Mouse (Mus musculus) erythroid progenitor cell, adult 5-6 weeks (primary cell): ENCODE measurements around the gene Tpte. TPM values are rescaled to one million over a fixed set of nuclear protein-coding genes. Genes with fewer than 3 reads are reported as not detected.
"Not testable (repeated sequence)": the region's sequence is repeated elsewhere in the genome, so short reads cannot be mapped to it uniquely, and the experiment has no call there.

Experiments used
- ATAC-seq: replicated peaks from 2 replicates; pipeline ENCODE4 v1.8.0; 2016; ENCODE audit warnings: moderate number of reproducible peaks, mild to moderate bottlenecking, moderate TSS enrichment, inconsistent platforms; ENCODE audit not compliant: poor library complexity, low FRiP score, severe bottlenecking
- total RNA-seq, 2 experiments: library from RNA; stranded (forward) in 1 of 2; stranded (reverse) in 1 of 2; fragments of 150-400 nt in 1 of 2; fragments of 186-747, 209-891 nt in 1 of 2; gene quantifications; 2 replicates each; pipeline versions ENCODE4 v1.2.3 to v1.2.4; 2015 to 2017; ENCODE audit warnings: low replicate concordance in 2 of 2

The Tpte gene
- not detected in 2 replicates for total RNA-seq (2015; ENCODE audit: low replicate concordance)
- total RNA-seq (2017; ENCODE audit: low replicate concordance), result not detected in 2 replicates

DNA sequence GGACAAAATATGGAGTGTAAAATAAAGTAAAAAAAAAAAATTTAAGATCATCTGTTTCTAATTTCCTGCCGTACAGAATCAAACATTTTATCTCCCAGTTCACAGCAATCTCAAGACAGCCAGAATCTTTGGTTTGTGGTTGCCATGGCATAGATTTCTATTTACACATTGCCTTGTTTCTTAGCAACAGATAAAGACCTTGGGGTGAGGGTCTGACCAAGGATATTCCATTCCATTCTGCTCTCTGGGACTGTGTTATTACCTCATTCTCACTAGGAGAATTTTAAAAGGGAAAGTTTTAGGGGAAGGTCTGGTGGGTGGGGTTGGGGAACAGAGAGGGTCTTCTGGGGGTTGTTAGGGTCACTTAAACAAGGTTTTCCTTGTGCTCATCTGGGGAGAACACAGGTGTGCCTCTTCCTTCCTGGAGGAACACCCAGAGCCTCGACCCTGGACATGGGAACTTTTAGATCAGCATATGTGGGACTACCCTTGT is at the start of gene Tpte:
TSS of gene Tpte (plus strand) at position 443 of the 493 bp plus-strand sequence.
- no peak for ATAC-seq

DNA sequence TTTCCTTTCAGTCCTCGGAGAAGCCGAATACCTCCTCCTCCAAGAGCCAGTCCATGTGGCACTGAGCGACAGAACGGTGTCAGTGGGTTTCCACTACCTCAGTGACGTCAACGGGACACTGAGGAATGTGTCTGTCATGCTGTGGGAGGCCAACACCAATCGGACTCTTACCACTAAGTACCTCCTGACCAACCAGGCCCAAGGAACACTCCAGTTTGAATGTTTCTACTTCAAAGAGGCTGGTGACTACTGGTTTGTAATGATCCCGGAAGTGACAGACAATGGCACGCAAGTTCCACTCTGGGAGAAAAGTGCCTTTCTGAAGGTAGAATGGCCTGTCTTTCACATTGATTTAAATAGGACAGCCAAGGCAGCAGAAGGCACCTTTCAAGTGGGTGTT is 40.3 kb upstream of the Tpte start:
- no peak for ATAC-seq

DNA sequence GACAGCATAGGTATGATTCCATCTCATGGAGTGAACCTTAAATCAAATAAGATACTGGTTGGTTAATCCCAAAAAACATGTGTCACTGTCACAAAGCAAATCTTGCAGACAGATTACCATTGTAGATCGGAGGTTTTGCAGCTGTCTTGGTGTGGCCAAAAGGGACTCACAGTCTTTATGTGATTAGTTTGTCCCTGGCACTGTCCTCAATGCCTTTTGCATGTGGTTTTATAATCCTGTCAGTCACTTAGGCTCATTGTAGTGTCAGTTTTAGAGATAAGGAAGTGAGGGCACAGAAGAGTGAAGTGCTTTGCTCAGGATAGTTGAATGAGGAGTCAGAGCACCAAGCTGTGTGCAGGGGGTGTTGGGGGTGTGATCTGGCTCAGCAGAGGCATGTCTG is 37.6 kb upstream of the Tpte start:
- ATAC-seq, result no peak

DNA sequence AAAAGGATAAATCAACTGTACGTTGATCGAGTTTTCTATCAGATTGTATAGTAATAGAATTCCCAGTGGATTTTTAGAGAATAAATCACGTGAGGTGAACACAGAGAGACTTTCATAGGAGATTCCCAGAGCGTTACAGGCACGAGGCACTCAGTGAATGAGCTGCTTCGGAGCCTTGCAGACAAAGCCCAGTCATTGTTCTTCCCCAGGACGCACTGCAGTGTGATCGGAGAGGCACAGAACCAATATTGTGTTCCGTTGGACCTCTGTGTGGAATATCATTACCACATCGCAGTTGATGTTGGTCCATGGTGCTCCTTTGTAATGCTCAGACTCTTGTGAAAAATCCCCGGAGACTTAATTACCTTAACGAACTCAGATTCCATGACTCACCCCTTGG is 35.3 kb upstream of the Tpte start:
- no peak for ATAC-seq

DNA sequence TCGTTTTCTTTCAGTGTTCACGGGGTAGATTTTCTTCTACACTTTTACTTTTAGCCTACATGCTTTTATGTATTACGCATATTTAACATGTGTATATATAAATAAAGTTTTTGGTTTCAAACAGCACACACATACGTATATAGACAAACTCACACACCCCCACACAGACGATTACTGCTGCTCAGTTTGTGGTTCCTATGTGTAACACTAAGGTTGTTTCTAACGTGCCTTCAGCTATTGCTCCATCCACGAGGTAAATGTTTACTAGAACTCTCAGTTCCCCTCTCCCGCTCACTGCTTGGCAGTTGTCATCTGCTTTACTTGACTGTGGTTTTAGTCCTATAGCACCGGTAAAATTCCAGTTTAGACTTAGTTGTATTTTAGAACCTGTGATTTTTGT is 34.2 kb upstream of the Tpte start:
- no peak for ATAC-seq

DNA sequence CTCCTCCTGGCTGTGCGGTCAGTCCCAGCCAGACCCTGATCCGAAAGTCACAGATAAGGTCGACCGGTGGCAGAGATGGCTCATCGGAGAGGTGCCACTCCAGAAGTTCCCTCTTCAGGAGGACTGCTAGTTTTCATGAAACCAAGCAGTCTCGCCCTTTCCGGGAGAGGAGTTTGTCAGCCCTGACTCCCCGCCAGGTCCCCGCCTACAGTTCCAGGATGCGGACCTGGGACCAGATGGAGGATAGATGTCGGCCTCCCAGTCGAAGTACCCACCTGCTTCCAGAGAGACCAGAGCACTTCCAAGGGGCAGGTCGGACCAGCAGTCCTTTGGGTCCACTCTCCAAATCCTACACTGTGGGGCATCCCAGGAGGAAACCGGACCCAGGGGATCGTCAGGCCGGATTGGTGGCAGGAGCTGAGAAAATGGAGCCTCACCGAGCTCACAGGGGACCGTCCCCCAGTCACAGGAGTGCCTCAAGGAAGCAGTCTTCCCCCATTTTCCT is 24.2 kb upstream of the Tpte start:
- no peak for ATAC-seq

DNA sequence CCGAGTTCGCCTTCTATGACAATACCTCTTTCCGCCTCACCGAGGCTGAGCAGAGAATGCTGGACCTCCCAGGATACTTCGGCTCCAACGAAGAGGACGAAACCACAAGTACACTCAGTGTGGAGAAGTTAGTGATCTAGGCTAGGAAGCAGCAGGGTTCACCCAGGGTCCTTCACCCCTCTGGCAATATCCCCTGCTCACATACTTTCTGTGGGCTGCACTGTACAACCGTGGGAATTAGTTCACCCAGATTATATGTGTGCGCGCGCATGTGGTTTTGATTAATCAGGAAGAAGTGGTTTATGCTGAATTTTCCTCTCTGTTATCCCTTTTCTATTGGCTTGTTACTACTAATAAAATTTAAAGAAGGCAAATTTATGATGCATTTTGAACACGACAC is 23.7 kb upstream of the Tpte start:
- no peak for ATAC-seq

DNA sequence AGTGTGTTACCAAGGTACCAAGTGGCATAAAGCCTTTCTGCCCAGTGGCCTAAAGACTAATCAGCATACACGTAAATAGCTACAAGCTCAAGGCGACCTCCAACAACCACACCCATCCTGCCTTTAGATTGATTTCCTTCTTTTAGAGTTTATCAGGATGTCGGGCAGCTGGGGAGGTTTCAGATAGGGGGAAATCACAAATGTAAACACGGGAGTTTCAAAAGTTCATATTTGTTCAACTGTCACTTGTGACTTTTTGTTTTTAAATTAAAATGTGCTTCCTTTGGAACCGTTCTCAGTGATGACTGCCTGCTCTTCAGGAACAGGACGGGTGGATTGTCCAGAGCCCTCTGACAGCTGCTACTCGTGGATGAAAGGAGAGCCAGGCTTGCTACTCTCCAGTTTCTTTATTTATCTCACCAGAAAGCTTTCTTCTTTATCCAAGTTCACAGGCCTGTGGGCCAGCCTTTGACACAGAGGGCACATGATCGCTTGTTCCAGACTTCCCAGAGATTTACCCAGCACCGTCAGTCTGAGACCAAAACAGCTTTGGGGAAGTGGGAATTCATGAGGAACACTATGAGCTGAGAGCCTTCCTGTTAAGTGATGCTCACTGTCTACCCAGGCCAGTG is 23.0 kb upstream of the Tpte start:
- ATAC-seq, result no peak

DNA sequence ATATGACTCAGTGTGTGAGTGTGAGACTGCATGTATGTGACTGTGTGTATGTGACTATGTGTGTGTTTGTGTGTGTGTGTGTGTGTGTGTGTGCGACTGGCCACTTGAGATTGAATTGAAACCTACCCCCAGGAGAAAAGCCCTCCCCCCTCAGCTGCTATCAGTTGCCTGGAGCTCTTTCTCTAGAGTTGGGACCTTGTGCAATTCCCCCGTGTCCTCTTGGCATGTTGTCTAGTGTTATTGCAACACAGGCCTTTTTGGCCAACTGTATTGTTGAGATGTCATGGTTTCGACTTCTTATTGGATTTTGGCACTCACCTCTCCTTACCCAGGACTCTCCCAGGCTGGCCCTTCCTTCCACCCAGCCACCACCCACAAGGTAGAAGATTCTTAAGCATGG is 21.0 kb upstream of the Tpte start:
- ATAC-seq, result no peak

DNA sequence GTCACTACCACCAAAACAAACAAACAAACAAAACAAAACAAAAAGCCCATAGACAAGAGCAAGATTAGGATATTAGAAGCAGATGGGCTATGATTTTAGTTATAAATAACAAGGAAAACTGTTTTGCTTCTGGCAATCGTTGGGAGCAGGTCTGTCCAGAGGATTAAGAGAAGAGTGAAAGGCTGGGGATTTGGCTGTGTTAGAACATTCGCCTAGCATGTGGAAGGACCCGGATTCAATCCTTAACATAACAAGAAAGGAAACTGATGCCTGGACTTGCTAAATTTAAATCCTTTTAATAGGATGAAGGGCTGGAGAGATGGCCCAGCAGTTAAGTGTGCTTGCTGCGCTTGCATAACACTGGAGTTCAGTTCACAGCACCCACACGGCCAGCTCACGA is 18.9 kb upstream of the Tpte start:
- ATAC-seq, result no peak

DNA sequence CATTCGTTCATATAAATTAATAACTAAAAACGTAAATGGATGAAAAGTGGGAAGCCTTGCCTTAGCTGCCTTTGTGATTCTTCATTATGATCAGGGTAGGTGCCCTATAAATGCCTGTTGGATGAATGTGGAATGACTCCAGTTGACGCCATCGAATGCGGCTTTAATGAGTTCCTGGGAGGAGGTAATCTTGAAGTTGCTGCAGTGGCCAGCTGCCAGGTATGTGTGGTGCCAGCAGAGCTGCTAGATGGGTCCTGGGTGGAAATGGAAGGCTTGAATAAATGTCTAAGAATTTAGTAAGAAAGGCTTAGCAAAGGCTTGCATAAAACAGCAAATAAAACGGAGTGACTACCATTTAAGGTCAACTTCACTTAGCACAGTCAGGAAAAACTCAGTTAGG is 18.5 kb upstream of the Tpte start:
- no peak for ATAC-seq

DNA sequence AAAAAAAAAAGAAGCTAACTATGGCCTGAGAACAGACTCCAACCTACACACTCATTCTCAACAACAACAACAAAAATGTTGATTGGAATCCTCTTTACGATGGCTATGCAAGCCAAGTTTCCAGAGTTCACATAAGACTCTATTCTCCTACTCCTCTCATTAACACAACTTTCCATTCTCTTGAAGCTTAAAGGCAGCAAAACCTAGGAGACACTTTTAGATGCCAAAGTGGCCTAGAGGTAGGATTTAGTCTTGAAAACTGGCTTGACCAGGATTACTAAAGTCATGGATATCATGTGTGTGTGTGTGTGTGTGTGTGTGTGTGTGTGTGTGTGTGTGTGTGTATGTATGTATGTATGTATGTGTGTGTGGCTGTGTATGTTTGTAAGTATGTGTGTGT is 18.0 kb upstream of the Tpte start:
- no peak for ATAC-seq

DNA sequence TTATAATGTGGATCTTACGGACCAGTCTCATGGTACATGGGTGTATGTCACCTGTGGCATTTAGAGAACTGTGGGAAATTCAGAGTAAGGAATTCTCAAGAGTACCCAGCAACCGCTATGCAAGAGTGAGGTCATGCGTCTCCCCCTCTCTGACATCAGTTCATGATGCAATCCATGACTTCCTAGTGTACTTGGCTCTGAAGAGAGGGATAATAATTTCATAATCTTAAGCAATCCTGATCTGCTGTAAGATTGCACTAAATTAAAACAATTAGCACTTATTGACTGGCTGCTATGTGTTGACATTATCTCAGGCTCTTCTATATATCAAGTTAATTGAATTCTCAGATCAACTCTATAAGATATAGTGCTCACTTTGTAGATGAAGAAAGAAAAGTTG is 16.4 kb upstream of the Tpte start:
- ATAC-seq, result no peak

DNA sequence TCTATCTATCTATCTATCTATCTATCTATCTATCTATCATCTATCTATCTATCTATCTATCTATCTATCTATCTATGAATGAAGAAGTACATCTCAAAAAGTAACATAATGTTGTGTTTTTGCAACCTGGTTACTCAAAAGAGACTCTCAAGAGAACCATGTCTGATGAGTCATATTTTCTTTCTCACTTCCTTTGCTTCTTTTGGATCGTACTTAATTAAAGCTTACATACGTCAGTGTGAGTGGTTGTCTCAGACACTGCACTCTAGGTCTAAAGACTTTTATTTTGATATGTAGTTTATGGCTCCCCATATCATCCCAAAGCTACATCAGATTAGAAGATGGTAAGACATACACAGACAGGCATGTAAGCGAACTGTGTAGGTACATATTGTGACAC is 10.1 kb upstream of the Tpte start:
- no peak for ATAC-seq

DNA sequence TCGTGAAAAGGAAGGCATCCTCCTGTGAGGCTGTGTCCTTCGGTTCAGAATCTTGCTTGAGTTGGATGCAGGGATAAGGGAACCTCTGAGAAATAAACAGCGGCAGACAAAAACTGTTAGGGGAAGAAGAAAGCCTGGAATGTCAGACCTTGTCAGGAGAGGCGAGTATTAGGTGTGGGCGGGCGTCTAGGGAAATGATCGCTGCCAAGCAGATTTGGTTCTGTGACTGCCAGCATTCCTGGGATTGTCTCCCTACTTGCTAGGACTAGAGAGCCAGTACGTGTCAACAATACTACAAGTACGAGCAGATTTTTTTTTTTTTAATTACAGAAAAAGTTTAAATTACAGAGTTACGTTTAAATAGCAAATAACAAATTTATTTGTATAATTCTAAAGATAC is 8.6 kb upstream of the Tpte start:
- ATAC-seq, result no peak

DNA sequence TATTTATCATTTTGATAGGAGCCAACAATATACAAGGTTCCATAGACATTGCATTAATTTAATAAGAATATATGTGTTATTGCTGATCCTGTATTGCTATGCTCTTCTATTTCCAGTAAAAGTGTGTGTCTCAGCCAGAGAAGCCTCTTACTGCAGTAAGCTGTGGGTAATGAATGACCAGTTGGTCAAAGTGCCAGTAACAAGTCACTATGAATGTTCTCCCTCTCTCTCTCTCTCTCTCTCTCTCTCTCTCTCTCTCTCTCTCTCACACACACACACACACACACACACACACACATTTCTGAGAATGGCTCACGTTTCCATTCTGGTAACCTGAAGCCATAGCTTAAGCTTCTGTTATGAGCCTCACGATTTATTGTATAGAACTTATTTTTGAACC is 19.1 kb downstream of the Tpte start:
- no peak for ATAC-seq

DNA sequence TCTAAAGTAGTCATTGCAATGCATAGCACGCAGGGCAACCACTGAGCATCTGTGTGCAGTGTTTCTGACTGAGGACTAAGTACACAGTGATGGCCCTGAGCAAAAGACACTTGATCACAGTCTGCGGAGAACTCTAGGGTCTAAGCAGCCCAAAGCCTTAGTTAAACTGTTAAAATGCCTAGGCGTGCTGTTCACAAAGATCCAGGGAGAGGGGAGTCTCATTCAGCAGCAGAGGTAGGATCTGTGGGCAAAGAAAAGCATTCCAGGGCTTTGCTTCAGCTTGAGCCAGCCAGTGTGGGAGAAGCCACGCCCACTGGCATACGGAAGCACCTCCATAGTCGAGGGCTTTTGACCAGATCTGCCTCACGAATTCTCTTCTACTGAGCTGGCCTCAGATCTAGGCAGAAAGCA is 19.7 kb downstream of the Tpte start:
- ATAC-seq, result no peak

DNA sequence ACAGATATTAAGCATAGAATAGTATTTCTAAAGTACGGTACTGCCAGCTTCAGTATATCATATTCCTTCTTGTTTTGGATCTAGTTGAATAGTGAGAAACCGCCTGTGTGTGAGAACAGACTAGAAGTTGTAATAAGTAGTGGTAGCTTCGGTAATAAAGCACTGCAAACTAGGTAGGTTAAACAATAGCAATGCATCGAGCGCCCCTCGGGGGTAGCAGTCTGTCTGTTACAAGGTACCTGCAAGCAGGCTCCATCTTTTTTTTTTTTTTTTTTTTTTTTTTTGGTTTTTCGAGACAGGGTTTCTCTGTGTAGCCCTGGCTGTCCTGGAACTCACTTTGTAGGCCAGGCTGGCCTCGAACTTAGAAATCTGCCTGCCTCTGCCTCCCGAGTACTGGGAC is 20.8 kb downstream of the Tpte start:
- not testable (repeated sequence) for ATAC-seq

DNA sequence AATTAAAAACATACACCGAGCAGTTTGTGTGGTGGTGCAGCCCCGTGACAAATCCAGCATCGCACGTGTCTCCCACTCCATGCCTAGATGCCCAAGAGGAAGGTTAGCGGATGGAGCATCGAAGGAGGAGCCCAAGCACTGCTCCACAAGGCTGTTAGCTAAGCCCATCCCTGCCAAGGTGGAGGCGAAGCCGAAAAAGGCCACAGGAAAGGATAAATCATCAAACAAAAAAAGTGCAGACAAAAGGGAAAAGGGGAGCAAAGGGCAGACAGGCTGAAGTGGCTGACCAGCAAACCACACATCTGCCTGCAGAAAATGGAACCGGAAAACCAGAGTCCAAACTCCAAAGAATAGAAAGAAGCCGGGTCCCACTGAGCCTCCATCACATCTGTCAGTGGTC is 23.8 kb downstream of the Tpte start:
- no peak for ATAC-seq

DNA sequence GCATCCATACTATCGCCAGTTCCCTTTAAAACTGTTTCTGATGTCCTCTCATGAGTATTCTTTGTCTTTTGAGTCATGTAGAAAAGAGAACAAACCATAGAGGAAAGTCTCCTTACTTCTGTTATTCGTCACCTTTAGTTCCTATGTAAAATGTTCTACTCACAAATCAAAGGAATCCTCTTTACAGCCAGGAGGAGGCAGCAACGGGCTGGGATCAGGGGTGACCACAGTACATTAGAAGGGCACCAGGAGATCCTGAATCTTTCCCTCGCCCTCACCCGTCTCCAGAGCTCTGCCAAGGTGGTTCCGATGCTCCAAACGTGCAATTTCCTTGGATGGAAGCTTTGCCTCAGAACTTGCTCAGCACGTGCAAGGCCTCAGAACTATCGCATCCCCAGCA is 28.2 kb downstream of the Tpte start:
- no peak for ATAC-seq

DNA sequence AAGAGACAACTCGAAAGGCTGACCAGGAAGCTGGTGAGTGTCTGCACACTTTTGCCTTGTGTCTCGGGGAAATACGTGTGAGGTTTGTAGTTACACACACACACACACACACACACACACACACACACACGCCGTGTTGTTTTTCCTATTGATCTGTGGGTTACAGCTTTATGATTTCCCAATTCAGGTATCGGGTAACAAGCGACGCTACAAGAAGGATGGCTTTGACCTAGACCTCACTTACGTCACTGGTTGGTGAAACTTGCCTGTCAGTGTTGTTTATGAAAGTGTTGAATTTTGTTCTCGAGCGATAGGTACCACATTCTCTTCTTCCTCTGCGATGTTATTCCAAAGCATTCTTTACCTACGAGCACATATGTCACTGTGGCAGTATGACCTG is 52.2 kb downstream of the Tpte start:
- no peak for ATAC-seq

DNA sequence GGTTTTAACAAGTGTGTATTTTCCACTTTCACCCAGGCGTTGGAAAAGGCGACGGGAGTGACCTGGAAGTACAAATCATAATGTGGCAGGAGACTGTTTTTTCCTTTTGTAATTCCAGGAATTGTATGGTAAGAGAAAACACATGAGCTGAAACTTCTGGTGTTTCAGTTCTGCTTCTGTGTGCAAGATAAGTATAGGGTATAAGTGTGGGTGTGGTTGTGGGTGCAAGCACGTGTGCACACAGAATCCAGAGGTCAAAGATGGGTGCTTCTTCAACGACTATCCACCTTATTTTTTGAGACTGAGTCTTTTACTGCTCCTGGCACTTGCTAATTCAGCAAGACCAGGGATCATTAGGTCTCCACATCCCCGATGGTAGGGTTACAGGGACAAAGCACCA is 76.1 kb downstream of the Tpte start:
- no peak for ATAC-seq
